Mouse (Mus musculus) granulocyte monocyte progenitor cell, adult 5-6 weeks (primary cell): ENCODE results near the gene Pla2g2f. TPM values are rescaled to one million over a fixed set of nuclear protein-coding genes. Genes with fewer than 3 reads are reported as not detected.

Source experiments
- ATAC-seq: replicated peaks from 2 replicates; pipeline ENCODE4 v1.8.0; 2016; ENCODE audit warnings: mild to moderate bottlenecking, moderate TSS enrichment, inconsistent platforms; ENCODE audit not compliant: poor library complexity, severe bottlenecking
- total RNA-seq, 2 experiments: library from RNA; stranded (forward) in 1 of 2; stranded (reverse) in 1 of 2; fragments of 200-712, 200-1000 nt in 1 of 2; fragments of >200 nt in 1 of 2; fragmentation: Nextera tagmentation in 1 of 2; gene quantifications; 2 replicates each; pipeline ENCODE4 v1.2.3; 2014 to 2017

Gene Pla2g2f
- total RNA-seq (2014; fragmentation: Nextera tagmentation) (not detected in 2 replicates), total RNA-seq (2017) (not detected in 2 replicates)

DNA sequence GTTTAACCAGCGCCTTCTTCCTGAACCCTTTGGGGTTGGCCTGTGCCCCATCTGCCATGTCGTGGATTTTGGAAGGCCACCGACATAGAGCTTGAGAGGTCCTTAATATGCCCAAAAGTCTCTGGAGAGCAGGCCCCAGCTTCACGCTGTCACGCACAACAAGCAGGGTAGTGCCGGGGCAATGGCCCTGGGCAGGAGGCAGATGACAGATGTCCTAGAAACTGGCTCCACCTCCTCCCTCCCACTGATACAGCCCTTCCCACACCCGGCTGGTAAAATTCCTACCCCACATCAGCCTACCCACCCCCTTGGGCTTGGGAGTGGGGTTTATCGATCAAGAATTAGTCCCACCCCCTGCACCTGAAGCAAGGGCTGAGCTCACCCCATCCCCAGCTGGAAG is at the start of gene Pla2g2f:
TSS of gene Pla2g2f (minus strand) at position 211 of the 400 bp plus-strand sequence.
- ATAC-seq, result no peak

DNA sequence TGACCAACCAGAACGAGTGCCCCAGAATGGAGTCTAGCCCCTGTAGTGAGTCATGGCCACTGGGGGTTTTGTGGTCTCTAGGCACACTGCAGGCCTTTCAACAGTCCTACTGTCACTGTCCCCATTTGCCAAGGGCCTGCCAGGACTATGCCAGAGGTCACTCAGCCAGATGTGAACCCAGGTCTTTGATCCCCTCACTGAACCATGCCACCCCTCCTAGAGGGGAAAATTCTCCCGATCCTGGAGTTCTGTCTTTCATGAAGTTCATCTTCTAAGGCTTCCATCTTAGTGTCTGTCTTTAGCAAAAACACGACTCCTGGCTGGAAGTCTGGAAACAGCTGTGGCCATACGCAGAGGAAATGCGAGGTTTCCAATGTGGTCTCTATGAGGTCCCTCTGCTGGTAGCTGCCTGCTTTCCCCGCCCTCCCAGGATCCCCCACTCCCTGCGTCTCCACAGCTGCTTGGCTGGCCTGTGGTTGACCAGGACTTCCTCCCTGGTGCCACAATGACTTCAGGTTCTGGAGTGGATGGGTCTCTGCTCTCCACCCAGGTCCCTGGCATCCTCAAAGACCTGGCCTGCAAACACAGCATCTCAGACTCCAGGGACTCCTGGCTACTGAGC is 49.6 kb upstream of the Pla2g2f start:
- no peak for ATAC-seq

DNA sequence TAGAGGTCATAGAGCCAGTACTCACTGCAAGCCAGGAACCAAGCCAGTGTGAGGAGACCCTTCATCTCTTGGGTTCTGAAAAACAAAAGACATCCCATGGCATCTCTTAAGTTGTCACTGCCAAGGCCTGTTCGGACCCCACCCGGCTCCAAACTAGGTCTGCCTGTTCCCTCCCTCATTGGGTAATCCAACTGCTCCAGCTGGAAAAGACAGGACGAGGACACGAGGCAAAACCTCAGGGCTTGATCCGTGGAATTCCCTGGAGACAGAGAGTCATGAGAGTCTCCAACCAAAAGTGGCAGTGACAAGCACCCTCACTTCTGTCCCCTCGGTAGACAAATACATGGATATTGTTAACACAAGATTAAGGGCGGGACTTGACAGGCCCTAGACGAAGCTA is 48.7 kb upstream of the Pla2g2f start:
- ATAC-seq, result no peak

DNA sequence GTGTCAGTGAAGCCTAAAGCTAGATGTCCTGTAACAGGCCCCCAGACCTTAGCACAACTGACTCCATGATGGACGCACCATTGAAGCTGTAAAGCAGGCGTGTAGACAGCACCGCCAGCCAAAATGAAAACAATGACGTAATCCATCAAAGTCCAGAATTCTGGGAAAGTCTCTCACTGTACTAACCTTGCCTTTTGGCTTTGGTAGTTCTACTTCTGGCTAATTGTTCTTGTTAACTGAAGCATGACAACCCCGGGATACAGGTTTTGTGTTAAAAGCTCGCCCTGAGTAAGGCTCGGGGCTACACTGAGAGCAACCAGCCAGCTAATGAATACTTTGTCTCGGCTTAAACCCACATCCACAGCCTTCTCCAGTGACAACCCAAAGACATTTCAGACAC is 47.8 kb upstream of the Pla2g2f start:
- no peak for ATAC-seq

DNA sequence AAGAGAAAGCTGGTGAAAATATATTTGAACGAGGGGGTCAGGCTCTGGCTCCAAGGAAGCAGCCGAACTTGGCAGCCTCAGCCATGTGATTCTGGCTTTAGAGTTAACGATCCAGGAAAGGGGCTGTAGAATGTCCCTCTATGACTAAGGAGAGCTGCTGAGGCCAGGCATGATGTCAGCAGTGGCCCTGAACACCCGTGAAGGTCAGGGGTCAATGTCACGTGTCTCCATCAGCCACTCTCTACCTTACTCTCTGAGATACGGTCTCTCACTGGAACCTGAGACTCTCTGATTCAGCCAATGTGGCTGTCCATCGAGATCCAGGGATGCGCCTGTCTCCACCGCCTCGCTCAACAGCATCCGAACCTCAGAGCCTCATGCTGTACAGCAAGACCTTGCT is 45.5 kb upstream of the Pla2g2f start:
- no peak for ATAC-seq

DNA sequence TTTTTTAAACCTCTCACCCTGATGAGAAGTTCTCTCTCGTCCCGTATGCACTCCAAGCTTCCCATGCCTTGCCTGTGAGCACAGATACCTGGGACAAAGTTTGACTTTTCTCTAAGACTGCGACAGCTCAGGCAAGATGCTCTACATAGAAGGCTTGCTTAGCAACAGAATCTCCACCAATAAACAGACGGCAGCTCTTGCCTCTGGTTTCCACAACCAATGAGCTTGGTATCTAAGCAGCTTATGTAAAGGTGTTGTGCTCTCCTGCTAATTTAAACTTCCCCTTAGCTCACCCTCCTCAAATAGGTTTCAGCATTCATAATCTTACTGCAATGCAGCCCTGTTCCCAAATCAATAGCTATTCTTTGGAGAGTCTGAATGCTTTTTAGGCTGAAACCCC is 44.2 kb upstream of the Pla2g2f start:
- no peak for ATAC-seq

DNA sequence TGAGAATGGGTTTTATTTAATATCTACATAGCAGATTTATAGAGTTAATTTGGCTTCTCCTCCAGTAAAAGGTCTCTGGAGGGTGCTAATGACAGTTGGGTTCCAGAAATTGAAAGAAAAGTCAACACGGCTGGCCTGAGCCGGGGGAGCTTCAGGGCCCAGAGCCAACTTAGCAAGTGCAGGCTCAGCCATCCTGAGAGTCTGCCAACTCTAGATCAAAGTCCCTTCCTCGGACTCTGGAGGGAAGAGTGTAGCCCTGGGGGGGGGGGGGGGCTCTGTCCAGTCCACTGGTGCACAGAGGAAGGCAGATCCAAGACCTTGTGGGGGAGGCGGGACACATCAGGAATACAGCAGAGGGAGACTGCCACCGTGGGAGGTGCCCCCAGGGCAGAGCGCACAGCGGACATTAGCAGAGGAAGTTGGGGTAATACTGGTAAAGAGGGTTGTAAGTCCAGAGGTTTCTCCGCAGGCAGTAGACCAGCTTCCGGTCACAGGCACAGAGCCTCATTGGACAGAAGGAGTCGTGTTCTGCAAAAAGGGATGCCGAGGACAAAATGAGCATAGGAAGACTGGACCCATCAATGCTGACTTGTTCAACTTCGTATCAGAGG is 42.8 kb upstream of the Pla2g2f start:
- no peak for ATAC-seq

DNA sequence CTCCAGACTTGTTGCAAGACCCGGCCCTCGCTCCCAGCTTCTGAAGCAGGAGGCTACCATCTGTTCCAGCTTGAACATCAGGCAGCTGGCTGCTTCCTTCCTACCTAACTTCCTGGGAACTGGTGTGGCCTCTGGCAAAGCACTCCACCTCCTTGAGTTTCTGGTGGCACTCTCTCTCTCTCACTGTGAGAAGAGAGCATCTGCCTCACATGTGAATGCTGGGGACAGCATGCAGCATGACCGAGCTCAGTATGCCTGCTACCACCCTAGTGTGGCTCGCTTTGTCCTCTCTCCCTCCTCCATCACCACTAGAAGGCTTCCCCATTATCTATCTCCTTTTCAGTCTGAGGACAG is 39.8 kb upstream of the Pla2g2f start:
- ATAC-seq, result no peak

DNA sequence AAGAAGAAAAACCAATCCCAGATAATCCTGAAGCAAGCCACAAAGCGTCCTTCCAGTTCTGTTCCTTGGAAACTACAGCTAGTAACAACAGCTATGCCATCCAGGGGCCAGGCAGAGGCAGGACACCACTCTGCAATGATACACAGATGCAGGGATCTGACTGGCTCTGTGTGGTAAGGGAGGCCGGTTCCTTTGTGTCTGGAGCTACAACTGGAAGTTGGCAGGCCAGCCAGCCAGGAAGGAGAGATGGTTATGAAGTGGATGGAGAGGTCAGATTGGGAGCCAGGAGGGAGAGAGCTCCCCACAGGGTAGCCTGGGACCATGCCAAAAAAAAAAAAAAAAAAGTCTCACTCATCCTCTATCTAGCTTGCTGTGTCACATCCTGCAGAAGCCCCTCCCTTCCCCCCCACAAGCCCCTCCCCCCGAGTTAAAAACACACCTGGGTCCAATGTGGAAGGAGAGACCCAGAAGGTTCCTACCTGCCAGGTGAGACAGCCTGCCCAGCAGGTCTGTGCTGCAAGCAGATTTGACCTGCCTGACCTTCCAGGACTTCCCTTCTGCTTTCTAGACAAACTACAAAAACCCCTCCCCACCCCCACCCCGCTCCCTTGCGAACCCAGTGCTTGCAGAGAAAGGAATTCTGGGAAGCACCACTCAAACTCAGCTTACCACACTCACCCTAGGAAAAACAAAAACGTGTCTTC is 39.2 kb upstream of the Pla2g2f start:
- no peak for ATAC-seq

DNA sequence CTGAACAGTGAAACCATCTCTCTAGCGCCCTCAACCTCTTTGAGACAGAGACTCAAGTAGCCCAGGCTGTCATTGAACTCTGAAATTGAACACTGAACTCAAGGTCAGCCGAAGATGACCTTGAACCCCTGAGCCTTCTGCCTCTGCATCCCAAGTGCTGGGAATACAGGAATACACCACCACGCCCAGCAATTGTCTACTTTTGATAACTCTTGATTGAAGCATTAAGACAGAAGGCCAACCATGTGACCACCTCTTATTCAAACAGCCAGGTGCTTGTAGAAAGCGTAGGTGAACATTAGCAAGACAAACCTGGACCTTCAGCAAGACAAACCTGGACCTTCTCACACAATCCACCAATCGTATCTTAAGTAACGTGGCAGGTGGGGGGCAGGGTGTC is 36.9 kb upstream of the Pla2g2f start:
- no peak for ATAC-seq

DNA sequence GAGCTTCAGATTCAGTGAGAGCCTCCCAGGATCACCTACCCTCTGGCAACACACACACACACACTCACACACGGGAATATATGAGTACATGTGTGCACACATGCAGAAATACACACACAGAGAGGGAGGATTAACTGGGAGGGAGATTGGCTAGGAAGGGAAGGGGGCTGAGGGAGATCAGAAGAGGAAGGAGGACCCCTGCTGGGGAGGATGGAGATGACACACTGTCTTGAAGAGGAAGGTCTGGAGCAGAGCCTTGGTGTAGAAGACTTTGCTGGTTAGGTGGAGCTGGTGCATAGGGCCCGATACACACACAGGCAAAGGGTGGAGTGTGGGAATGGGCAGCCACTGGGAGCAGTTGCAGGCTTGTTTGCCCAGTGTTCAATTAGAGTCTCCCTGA is 35.9 kb upstream of the Pla2g2f start:
- no peak for ATAC-seq

DNA sequence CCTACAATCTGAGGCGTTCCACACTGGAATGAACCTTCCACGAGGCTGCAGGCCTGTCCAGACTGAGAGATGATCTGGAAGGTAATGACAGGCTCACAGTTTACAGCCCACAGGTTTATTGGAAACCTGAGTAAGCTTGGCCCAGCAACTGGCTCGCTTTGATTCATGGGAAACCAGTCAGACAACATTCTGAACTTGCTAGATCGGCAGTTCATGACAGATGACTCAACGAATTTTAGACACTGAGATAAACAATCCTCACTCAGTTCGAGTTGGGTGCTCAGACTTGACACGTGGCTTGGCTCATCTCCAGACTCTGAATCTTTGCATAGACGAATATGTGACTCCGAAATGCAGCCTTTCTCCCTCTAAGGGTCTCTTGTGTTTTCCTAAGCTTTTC is 35.2 kb upstream of the Pla2g2f start:
- ATAC-seq, result no peak

DNA sequence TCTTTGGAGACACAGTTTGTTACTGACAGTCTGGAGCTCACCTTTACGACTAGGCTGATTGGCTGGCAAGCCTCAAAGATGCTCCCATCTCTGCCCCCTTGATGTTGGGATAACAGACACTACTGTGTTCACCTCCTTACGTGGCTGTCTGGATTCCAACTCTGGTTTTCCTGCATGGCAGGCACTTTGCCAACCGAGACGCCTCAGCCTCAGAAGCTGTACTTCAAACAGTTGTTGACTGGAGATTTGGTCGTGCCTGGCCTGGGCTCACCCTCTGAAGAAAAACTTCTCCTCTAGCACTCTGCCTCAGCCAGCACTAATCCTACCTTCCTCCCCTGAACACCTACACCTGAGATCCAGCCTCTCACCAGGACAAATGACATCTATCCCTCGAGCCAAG is 34.0 kb upstream of the Pla2g2f start:
- ATAC-seq, result no peak

DNA sequence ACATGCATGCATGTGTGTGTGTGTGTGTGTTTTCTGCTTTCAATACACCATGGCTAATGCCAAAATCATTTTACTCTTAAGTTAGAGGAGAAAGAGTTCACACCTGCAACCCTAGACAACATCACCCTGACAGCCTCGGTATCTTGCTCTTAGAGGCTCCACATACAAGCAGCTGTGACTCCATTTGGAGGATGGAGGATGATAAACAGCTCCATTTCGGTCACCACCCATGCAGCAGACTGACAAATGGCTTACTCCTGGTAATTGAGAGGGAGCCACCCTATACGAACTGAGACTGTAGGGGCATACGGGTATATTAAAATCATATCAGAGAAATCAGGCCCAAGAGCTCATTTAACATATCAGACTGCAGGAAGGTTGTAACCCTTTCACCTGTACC is 31.0 kb upstream of the Pla2g2f start:
- ATAC-seq, result no peak

DNA sequence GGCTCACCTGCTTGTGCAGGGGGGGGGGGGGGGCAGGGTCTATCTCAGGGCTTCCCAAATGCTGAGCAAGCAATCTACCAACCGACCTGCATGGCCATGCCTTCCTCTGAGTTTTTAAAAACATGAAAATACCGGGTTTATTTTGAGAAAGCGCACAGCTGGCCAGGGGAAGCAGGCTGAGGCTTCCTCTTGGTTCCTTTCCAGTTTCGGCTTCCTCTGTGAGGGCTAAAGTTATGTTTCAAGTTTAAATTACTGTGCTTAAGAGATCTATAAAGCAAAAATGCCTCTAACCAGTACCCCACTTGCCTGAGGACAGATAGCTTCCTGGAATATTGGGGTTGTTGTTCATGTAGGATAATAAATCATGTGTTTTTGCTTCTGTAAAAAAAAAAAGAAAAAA is 28.7 kb upstream of the Pla2g2f start:
- ATAC-seq, result no peak

DNA sequence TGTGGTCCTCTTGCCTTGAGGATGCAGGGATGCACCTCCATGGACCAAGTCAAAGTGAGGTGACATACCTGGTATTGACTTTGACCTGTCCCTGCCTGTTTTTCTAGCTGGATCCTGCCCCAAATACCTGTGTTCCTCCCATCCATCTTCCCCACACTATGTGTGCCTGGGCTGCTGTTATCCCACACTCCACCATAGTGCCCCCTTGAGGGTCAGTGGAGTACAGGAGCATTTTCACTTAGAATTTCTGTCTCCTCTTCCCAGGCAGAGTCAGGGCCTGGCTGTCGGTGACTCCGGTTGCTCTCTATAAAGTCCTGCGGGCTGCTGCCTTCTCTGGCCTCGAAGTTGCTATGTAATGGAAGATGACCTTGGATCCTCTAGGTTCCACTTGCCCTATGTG is 28.3 kb upstream of the Pla2g2f start:
- no peak for ATAC-seq

DNA sequence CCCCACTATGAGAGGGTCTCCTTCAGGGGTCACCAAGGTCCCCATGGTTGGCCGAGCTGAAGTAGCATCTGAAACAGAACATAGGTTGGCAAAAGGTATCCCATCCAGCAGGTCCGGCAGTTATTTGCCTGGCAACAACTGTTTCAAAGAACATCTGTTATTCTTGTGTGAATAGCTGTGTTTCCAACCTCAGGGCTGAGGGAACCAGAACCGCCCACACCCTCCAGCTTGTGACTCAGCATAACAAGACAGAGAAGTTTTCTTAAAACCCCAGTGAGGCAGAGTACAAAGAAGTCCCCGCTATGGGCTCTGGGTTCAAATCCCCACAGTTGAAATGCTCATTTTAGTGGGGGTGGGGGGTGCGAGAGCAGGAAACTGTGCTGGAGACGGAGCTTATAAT is 24.7 kb upstream of the Pla2g2f start:
- ATAC-seq, result no peak

DNA sequence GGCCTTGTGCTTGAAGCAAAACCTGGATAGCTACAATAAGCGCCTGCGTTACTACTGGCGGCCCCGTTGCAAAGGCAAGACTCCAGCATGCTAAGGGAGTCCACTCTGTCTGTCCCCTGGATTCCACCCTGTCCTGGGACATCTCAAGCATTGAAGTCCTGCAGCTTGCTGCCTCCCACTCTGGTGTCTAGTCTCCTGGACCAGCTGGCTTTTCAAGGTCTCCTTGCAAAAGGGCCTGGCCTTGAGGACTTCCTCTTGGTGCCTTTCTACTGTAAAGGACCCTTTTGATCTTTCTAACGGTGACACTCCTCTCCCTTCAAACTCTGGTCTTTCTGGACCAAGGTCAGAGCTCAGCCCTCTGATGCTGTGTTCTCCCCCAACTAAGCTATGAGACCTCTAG is 22.9 kb upstream of the Pla2g2f start:
- no peak for ATAC-seq

DNA sequence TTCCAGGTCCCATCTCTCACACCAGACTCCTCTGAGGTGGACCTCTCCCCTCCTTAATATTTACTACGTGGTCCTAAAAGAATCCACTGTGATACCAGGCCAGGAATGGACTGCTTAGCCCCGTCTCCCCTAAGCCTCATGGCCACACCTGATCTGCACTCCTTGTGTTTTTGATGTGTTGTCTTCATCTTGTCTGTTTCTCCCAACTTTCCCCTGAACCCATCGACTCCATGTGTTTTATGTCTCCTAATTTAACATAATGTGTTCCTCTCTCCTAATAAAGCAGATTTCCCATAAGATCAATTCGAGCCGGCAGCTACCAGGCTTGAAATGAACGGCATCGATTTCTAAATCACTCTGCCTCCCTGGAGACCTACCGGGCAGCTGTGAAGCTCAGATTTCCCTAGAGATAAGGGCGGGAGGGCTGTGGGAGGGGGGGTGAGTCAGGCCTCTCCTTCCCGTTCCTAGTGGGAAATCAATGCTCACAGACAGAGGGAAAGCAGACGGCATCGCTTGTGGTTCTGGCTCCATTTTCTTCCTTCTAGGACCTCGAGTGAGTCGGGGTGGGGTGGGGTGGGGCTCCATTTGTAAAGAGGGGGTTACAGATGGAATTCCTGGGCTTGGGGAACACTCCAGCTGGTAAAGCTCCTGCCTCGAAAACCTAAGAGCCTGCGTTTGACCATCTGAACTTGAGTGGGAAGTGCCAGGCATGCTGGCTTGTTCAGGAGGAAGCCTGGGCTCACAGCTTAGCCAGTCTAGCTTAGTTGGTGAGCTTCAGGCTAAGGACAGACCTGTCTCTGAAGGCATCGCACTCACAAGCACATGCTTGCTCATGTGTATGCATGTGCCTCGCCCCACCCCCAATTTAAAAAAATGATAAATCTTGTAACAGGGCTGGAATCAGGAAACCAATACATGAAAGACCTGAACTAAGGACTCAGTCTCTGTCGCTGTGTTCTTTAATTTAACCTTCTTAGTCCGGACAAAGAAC is 20.3 kb upstream of the Pla2g2f start:
- no peak for ATAC-seq

DNA sequence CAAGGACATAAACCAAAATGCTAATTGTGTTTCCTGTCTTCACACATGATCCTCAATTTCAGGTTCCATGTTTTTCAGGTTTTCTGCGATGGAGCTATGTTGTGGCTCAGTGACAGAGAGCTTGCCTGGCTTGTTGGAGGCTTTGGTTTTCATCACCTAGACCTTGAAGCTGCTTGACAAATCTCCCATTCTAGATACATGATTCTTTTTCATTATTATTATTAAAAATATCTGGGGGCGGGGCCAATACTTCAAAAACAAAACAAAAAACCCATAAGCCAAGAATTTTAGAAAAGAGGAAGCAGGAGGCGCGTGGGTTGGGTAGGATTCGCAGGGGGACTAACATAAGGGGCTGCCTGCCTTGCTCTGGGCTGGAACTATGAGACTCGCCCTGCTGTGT is 18.0 kb upstream of the Pla2g2f start, which contains the start of gene Pla2g2d:
TSS of gene Pla2g2d (plus strand) at position 301 of the 400 bp plus-strand sequence.
- no peak for ATAC-seq

DNA sequence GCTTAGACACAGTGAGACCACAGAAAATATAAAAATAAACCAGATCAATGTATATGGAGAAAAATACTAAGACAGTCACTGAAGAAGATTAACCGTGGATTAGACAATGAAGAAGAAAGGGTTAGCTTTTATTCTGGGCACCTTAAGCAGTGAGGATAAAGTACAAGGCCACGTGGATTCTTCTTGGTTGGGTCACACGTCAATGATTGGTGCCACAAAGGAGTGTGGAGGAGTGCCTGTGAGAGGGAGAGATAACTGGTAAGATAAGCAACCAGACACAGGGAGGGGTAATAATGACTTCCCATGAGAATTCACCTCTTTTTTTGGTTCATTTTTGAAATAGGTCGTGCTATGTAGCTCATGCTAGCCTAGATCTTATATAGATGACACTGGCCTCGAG is 15.0 kb upstream of the Pla2g2f start:
- ATAC-seq, result no peak
